Mouse (Mus musculus): Measurements from ENCODE around the gene Nr2f2. TPM values are rescaled to one million over a fixed set of nuclear protein-coding genes. Genes with fewer than 3 reads are reported as not detected.

Nr2f2 gene
- total RNA-seq, 2 experiments from 2014 or later: 25.2 to 30.0 TPM

- DNase-seq: no peak
- intact Hi-C loops (cut with DNase I): no loop called here
Observed at GRCm38 (mm10) chr7:70325381-70325780, 41.2 kb downstream of the Nr2f2 start.

DNA sequence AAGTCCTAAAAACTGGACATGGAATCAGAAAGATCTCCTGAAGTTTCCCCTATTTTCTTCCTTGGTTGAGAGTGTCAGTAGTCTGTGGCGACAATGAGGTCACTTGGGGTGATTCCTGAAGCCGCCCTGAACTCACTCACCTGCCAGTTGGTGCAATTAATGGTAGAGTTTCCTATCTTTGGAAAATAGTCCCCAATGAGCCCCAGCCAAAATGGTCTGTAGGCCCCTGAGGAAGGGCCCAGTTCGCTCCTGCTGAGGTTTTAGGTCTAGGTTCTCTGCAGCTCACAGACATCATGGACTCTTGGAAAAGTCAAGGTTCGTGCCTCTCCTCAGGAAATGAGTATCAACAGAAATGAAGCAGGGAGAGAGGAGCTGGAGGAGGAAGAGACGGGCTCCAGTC, 42.0 kb downstream of the Nr2f2 start:
- intact Hi-C loops (cut with DNase I): no loop called here
- no peak for DNase-seq

GRCm38 (mm10) chr7:70324041-70324440, 42.5 kb downstream of the Nr2f2 start:
- intact Hi-C loops (cut with DNase I): no loop called here

GRCm38 (mm10) chr7:70305716-70306115, 60.8 kb downstream of the Nr2f2 start:
- no peak for DNase-seq
- intact Hi-C loops (cut with DNase I): no loop called here

More at GRCm38 (mm10) chr7:70324041-70324440, 42.5 kb downstream of the Nr2f2 start:
- no peak for DNase-seq

GRCm38 (mm10) chr7:70304426-70304825, 62.1 kb downstream of the Nr2f2 start:
- intact Hi-C loops (cut with DNase I): no loop called here
- no peak for DNase-seq

Data from heart, postnatal 10 days (tissue).